Mouse (Mus musculus) heart, embryonic 15.5 days (tissue): ENCODE results near the gene Fyn. TPM values are rescaled to one million over a fixed set of nuclear protein-coding genes. Genes with fewer than 3 reads are reported as not detected.
A peak's percentile ranks its signal among the peaks of the same experiment; 100 is the strongest.

Source experiments
- ATAC-seq: fragments of 200-750 bp; cut with Nextera tagmentation; replicated peaks from 2 replicates; pipeline ENCODE4 v1.8.0; 2017; ENCODE audit warnings: low read depth, moderate TSS enrichment; ENCODE audit not compliant: insufficient number of reproducible peaks, insufficient read depth, low FRiP score
- H3K27ac ChIP-seq: fragments of 300-500 bp; sonication (generic); 2 replicates; pipeline ENCODE4 v1.5.1; 2015; ENCODE audit warnings: mild to moderate bottlenecking, inconsistent platforms
- H3K27me3 ChIP-seq: fragments of 300-500 bp; sonication (generic); 2 replicates; pipeline ENCODE4 v1.6.1; 2015; ENCODE audit warnings: inconsistent platforms
- H3K36me3 ChIP-seq: fragments of 300-500 bp; sonication (generic); 2 replicates; pipeline ENCODE4 v1.6.1; 2015; ENCODE audit warnings: mild to moderate bottlenecking, inconsistent platforms
- H3K4me1 ChIP-seq: fragments of 300-500 bp; sonication (generic); replicated peaks from 2 replicates; pipeline ENCODE4 v1.6.1; 2015; ENCODE audit warnings: inconsistent platforms
- H3K4me2 ChIP-seq: fragments of 300-500 bp; sonication (generic); 2 replicates; pipeline ENCODE4 v1.6.1; 2015; ENCODE audit warnings: inconsistent platforms, mild to moderate bottlenecking, moderate library complexity
- H3K4me3 ChIP-seq: fragments of 300-500 bp; sonication (generic); 2 replicates; pipeline ENCODE4 v1.5.1; 2015; ENCODE audit warnings: mild to moderate bottlenecking, inconsistent platforms
- H3K9ac ChIP-seq: fragments of 300-500 bp; sonication (generic); 2 replicates; pipeline ENCODE4 v1.6.1; 2015; ENCODE audit warnings: mild to moderate bottlenecking, inconsistent platforms
- H3K9me3 ChIP-seq: fragments of 300-500 bp; sonication (generic); replicated peaks from 2 replicates; pipeline ENCODE4 v1.6.1; 2016; ENCODE audit warnings: inconsistent platforms
- WGBS: fragments of 180-500 bp; shearing (Covaris S2); methylation state at CpG from one replicate; pipeline ENCODE4 v1.1.7; 2015; ENCODE audit warnings: mixed read lengths; 5-methylcytosine and 5-hydroxymethylcytosine counted together
- polyA plus RNA-seq: library from polyadenylated mRNA; unstranded; fragments of >200 nt; fragmentation: Nextera tagmentation; extraction: Ambion mirVana; gene quantifications from 2 replicates; pipeline ENCODE4 v1.2.1, GENCODE M21; 2015

Gene Fyn
- polyA plus RNA-seq, 1 experiment from 2014 or later = 12.7 TPM

DNA sequence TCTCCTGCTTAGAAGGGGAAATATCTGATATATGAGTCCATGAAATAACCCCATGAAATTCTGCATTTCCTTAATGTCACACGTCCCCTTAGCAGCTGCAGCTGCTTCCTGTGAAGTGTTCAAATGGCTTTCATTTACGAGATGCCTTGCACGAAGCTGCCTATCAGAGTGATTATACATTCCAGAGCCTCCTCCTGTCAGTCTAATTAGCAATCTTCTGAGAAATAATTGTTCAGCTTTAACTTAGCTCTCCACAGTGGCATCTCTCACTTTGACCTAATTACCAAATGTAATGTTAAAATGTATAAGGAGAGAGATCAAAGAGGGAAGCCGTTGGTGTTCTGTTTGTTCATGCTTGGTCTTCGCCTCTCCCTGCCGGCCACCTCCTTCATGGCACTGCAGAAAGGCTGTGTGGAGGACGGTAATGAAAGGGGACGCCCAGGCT, 115.7 kb downstream of the Fyn start:
- no peaks in the 10 kb centered on the region for H3K9me3 ChIP-seq
- no peak overlapping the region for H3K4me3 ChIP-seq
- no peak overlapping the region for H3K4me2 ChIP-seq
- peaks cover 27% of the 10 kb centered on the region for H3K4me1 ChIP-seq
- no peaks in the 10 kb centered on the region for H3K27me3 ChIP-seq
- H3K9ac ChIP-seq = no peak overlapping the region
- no peaks in the 10 kb centered on the region; the same call in 1 of the 2 replicates for H3K36me3 ChIP-seq
- peak overlapping the region; percentile 8; the same call in 1 of the 2 replicates for H3K27ac ChIP-seq
- no peak for ATAC-seq
- WGBS = 46% methylated on average over 8 of the region's 8 CpGs

DNA sequence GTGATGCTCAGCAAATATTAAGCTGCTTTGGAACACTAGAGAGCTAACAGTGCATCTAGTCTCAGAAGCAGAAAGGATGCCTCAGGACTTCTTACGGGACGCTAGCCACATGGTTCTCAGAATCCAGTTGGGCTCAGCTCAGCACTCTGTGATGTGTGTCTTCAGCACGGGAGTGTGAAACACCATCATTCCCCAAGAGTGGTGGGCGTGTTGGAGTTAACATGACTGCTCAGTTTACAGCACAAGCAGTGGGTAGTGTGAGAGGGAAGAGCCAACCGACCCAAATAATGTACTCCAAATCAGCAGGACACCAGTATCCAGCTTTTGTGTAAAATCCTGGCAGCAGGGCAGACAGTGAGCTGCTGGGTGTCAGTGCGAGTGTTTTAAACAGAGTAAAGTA, 116.2 kb downstream of the Fyn start:
- Histone ChIP-seq H3K4me3 (no peak overlapping the region), H3K4me2 (no peak overlapping the region), H3K9me3 (no peaks in the 10 kb centered on the region), H3K9ac (no peak overlapping the region), H3K36me3 (no peaks in the 10 kb centered on the region; the same call in 1 of the 2 replicates), H3K27me3 (no peaks in the 10 kb centered on the region), H3K27ac (no peak overlapping the region), H3K4me1 (peaks cover 27% of the 10 kb centered on the region)
- WGBS = 44% methylated on average over 6 of the region's 6 CpGs
- no peak for ATAC-seq

DNA sequence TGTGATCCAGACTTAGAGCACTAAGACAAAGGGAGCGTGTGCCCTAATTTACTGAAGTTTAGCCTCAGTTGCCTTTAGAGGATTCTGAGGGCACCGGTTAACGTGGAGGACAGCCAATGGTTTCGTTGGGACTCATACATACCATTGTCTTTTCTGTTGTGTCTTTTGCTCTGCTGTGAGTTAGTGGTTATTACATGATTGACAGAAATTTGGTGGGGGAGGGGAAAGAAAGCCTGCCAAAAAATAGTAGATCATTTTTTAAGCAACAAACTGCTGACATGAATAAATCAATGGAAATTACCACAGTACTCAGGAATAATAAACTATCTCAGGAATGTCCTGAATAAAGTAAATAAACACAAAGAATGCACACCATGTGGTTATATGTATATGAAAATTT, 117.3 kb downstream of the Fyn start:
- no peak for ATAC-seq
- Histone ChIP-seq H3K4me1 (peaks cover 30% of the 10 kb centered on the region), H3K36me3 (no peaks in the 10 kb centered on the region; the same call in 1 of the 2 replicates), H3K27ac (no peak overlapping the region), H3K27me3 (no peaks in the 10 kb centered on the region), H3K4me2 (no peak overlapping the region), H3K4me3 (no peak overlapping the region), H3K9me3 (no peaks in the 10 kb centered on the region), H3K9ac (no peak overlapping the region)
- 83% methylated on average over 4 of the region's 4 CpGs for WGBS

DNA sequence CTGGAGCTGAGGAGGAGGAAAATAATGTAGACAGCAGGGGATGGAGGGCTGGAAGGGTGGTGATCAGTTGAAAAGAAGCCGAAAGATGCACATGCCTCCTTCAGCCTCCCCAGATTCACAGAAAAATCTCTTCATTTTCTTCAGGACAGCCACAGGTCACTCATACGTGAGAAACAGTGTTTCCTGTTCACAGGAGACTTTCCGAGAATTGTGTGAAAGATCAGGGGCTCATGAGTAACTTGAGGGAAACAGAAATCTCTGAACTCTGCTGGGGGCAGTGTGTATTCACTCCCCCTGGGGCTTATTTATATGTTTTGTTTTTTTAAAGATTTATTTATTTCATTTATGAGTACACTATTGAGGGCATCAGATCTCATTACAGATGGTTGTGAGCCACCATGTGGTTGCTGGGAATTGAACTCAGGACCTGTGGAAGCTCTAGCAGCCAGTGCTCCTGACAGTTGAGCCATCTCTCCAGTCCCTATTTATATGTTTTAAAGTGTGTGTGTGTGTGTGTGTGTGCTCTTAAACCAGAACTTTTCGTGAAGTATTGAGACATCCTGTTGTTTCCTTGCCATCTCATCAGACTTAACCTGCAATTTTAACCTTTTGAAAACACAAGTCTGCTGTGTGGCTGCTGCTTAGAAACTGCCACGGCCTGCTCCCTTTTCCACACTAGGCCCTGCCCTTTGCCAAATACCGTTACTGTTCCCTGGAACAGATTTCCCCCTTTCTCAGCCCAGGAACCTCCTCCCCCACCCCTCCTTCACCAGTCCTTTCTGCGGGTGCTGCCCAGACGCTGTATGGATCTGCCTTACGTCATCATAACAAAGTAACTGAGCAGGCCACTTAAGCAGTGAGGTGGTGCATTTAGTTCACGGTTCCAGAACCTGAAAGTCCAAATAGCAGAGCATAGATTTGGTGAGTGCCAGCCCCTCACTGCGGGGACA, 118.1 kb downstream of the Fyn start:
- Histone ChIP-seq H3K9me3 (no peaks in the 10 kb centered on the region), H3K4me3 (no peak overlapping the region), H3K9ac (no peak overlapping the region), H3K27me3 (no peaks in the 10 kb centered on the region), H3K4me2 (no peak overlapping the region), H3K36me3 (no peaks in the 10 kb centered on the region; the same call in 1 of the 2 replicates), H3K27ac (no peak overlapping the region), H3K4me1 (peaks cover 30% of the 10 kb centered on the region)
- 41% methylated on average over 11 of the region's 11 CpGs for WGBS
- ATAC-seq = no peak

DNA sequence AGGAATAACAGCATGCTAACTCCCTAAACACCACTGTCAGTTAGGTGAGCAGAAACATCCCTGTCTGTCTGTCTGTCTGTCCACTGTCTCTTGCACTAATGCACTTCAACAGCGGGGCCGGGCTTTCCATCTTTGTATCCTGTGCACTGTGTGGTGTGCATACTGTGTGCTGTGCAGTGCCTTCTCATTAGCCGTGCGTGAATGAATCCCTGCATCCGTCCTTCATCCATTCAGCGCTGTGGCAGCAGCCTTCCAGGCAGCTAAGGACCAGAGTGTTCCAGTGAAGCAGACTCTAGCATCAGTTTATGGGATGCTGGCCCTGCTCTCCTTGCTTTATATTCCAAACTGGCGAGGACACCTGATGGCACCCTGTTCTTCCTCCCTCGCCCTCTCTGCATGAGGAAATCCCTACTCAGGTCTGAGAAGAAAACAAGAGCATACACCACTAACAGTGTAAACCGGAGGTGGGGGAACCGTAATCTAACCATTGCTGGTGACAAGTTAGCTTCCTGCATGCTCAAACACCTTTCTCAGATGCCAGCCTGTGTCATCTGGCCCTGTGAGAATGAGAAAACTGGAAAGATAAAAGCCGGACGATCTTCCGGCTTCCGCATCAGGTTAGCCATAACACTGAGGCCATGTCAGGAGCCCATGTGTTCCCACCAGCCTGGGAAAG, 119.2 kb downstream of the Fyn start:
- 73% methylated on average over 14 of the region's 14 CpGs for WGBS
- Histone ChIP-seq H3K4me3 (no peak overlapping the region), H3K27me3 (no peaks in the 10 kb centered on the region), H3K4me2 (no peak overlapping the region), H3K9ac (no peak overlapping the region), H3K4me1 (peaks cover 38% of the 10 kb centered on the region), H3K9me3 (no peaks in the 10 kb centered on the region), H3K27ac (no peak overlapping the region), H3K36me3 (no peaks in the 10 kb centered on the region; the same call in 1 of the 2 replicates)
- no peak for ATAC-seq

- Histone ChIP-seq H3K9me3 (no peaks in the 10 kb centered on the region), H3K36me3 (no peaks in the 10 kb centered on the region), H3K4me2 (no peak overlapping the region), H3K4me1 (peaks cover 38% of the 10 kb centered on the region), H3K27ac (no peak overlapping the region), H3K9ac (no peak overlapping the region), H3K27me3 (no peaks in the 10 kb centered on the region), H3K4me3 (no peak overlapping the region)
- whole genome bisulfite sequencing = 64% methylated on average over 3 of the region's 3 CpGs
- no peak for ATAC-seq
Observed at GRCm38 (mm10) chr10:39488542-39488941, 119.9 kb downstream of the Fyn start.

DNA sequence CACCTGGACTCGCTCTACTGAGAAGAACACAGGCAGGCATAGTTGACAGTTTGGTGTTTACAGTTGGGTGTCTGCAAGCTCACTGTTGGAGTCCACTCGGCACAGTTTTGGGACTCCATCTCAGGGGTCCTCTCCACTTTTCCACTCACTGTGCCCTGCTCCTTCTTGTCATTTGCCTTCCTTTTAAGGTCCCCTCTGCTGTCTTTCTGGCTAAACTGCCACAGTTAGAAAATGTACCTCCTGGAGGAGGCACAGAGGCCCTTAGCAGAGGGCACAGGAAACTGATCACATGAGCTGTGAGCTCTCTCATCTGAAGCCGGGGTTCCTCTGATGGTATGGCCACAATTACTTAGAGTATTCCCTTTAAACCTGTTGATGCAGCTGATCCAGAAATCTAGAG, 120.3 kb downstream of the Fyn start:
- Histone ChIP-seq H3K4me2 (no peak overlapping the region), H3K27ac (no peak overlapping the region), H3K4me3 (no peak overlapping the region), H3K36me3 (no peaks in the 10 kb centered on the region), H3K4me1 (peaks cover 38% of the 10 kb centered on the region), H3K9me3 (no peaks in the 10 kb centered on the region), H3K9ac (no peak overlapping the region), H3K27me3 (no peaks in the 10 kb centered on the region)
- WGBS = 80% methylated on average over 3 of the region's 3 CpGs
- ATAC-seq = no peak

- Histone ChIP-seq H3K27me3 (no peaks in the 10 kb centered on the region), H3K4me2 (no peak overlapping the region), H3K4me1 (peaks cover 24% of the 10 kb centered on the region), H3K36me3 (no peaks in the 10 kb centered on the region), H3K9ac (no peak overlapping the region), H3K9me3 (no peaks in the 10 kb centered on the region), H3K4me3 (no peak overlapping the region), H3K27ac (no peak overlapping the region)
- no peak for ATAC-seq
- WGBS = 72% methylated on average over 9 of the region's 9 CpGs
Observed at GRCm38 (mm10) chr10:39490349-39491121, 121.9 kb downstream of the Fyn start.

GRCm38 (mm10) chr10:39492146-39492545, 123.5 kb downstream of the Fyn start:
- H3K4me2 ChIP-seq = no peak overlapping the region
- 69% methylated on average over 6 of the region's 6 CpGs for WGBS
- H3K9me3 ChIP-seq = no peaks in the 10 kb centered on the region
- H3K36me3 ChIP-seq = no peaks in the 10 kb centered on the region
- H3K9ac ChIP-seq = no peak overlapping the region
- peaks cover 18% of the 10 kb centered on the region for H3K4me1 ChIP-seq
- no peak for ATAC-seq
- no peak overlapping the region for H3K4me3 ChIP-seq
- H3K27me3 ChIP-seq = no peaks in the 10 kb centered on the region
- H3K27ac ChIP-seq = no peak overlapping the region

DNA sequence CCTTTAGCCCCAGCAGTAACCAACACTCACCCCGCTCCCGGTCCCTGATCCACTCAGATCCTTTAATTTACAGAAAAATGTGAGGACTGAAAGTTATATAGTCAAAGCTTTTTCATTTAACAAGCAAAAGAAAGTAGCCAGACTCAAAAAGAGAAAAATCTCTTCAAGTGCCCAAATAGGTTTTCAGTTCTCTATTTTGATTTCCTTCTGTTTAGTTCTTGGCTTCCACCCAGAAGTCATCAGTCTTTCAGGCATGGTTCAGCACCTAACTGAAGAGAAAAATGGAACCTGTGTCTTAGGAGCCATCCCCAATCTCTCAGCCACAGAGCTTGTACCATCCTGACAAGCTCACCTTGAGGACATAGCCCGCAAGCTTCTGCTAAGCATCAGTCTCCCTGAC, 124.4 kb downstream of the Fyn start:
- 92% methylated on average over 3 of the region's 3 CpGs for WGBS
- Histone ChIP-seq H3K27ac (no peak overlapping the region), H3K9me3 (no peaks in the 10 kb centered on the region), H3K4me3 (no peak overlapping the region), H3K27me3 (no peaks in the 10 kb centered on the region), H3K4me1 (peaks cover 14% of the 10 kb centered on the region), H3K9ac (no peak overlapping the region), H3K4me2 (no peak overlapping the region), H3K36me3 (no peaks in the 10 kb centered on the region)
- no peak for ATAC-seq

- Histone ChIP-seq H3K36me3 (no peaks in the 10 kb centered on the region), H3K27me3 (no peaks in the 10 kb centered on the region), H3K4me1 (peaks cover 30% of the 10 kb centered on the region), H3K9me3 (no peaks in the 10 kb centered on the region), H3K4me2 (no peak overlapping the region), H3K4me3 (no peak overlapping the region), H3K9ac (no peak overlapping the region), H3K27ac (no peak overlapping the region)
- 51% methylated on average over 7 of the region's 7 CpGs for WGBS
- no peak for ATAC-seq
Observed at GRCm38 (mm10) chr10:39498641-39499040, 130.0 kb downstream of the Fyn start.
